Mouse (Mus musculus) cerebellum, postnatal 25 days (tissue): Measurements from ENCODE around the gene Gm48552.

Source experiments
- DNase-seq, 2 experiments: peaks; one replicate each; pipeline ENCODE4 v3.0.0; 2021; ENCODE audit warnings: mixed read lengths in 2 of 2

The Gm48552 gene

DNA sequence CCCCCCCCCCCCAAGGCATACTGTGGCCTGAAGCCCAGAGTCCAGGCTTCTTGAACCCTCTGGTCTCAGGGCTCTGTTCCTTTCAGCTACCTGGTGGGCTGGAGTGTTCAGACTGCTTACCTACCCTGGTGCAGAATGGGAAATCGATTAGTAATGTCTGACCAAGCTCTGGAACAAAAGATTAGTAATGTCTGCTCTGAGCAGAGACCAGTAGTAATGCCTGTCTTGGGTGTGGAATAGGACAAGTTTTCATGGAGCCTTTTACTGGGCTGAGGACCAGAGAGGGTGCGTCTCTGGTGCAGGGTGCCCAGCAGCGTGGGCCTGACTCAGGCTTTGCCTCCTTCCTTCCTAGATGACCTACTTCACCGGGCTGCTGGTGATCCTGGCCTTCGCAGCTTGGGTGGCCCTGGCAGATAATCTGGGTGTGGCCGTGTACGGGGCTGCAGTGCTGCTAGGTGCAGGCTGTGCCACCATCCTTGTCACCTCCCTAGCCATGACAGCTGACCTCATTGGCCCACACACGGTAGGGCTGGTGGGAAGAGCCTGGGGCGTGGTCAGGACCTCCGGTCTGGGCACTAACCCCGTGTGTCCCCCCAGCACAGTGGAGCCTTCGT, 26.4 kb upstream of the Gm48552 start:
- DNase-seq: no peak

GRCm38 (mm10) chr10:81363436-81364346, 25.1 kb upstream of the Gm48552 start:
- peak in 1 of 2 experiments; percentile 47 for DNase-seq

GRCm38 (mm10) chr10:81364666-81365065, 24.1 kb upstream of the Gm48552 start:
- DNase-seq: peak in 1 of 2 experiments; percentile 58

DNA sequence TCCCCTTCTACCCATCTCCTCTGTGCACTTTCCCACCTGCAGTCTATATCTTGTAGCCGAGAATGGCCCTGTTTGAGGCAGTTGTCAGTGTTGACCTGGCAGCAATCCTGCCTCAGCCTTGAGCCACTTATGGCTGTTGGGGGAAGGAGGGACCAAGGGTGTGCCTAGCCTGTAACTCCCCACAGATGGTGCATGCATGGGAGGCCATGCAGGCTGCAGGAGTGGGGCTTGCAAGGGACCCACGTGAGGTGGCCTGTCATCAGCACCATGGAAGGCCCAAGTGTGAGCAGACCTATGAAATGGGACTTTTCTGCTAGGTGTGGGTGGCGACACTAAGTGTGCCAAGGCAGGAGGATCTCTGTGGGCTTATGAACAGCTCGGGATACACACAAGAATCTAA, 23.7 kb upstream of the Gm48552 start:
- peak in 1 of 2 experiments; percentile 52 for DNase-seq

- DNase-seq: peak in 1 of 2 experiments; percentile 51
Observed at GRCm38 (mm10) chr10:81365672-81366476, 22.9 kb upstream of the Gm48552 start, which contains the start of gene 4930404N11Rik. Gene 4930404N11Rik, minus strand, starts transcription at chr10:81365816.

DNA sequence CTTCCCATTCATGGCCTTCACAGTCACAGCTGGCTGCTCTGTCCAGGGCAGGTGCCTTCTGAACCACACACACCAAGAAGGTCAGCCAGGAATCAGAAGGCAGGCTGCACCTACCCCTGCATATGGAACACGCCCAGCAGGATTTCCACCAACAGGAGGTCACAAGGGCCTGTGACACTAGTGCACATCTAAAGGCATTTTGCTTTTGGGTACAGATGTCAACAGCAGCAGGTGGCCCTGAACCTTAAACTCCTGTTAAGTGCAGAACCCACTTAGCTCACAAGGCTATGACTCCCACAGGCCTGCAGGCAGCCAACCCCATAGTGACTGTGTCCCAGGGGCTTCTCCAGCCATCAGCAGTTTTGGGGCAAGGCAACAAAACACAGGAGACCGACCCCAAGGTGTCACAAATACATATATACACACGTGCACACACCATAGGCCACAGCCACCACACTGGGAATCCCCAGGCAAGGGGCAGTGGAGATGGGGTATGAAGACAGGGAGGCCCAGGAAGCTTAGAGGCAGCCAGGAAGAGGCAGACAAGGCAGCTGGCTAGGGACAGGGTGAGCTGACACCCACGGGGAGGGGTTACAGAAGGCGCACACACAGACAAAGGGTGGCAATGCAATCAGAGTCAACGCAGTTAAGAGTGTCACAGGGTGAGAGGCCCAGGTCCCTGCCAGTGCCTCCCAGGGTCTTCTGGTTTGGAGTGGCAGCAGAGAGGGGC, 22.2 kb upstream of the Gm48552 start:
- DNase-seq: no peak

DNA sequence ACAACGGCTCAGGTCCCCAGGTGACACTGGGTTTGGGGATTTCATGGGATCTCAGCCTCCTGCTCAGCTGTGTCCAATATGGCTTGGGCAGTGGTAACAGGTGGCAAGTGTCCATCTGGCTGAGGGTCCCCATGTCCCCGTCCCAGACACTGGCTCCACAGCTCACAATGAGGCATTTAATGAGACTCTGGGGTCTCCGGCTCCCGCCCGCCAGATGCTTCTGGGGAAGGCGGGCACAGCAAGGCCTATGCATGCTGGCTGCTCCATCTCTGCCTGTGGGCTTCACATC, 21.7 kb upstream of the Gm48552 start:
- DNase-seq: no peak

DNA sequence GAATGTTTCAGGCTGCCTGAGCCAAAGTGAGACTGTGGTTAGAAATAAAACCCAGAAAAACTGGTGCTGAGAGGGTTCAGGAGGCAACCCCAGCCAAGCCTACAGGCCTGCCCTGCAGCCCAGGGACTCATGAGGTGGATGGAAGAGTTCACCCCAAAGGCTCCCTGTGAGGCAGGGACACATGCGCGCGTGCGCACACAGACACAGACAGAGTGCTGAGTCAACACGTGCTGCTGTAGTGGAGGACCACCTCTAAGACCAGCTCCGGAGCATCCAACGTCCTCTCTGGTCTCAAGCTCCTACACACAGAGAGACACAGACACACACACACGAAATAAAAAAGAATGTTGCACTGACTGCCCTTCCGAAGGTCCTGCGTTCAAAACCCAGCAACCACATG, 13.5 kb upstream of the Gm48552 start:
- DNase-seq: no peak

GRCm38 (mm10) chr10:81376561-81377361, 12.0 kb upstream of the Gm48552 start:
- DNase-seq: no peak

GRCm38 (mm10) chr10:81377362-81377664, 11.5 kb upstream of the Gm48552 start:
- DNase-seq: no peak

- DNase-seq: no peak
Observed at GRCm38 (mm10) chr10:81377793-81378552, 10.8 kb upstream of the Gm48552 start, which contains the start of gene Fzr1. Gene Fzr1, minus strand, starts transcription at chr10:81378516.

GRCm38 (mm10) chr10:81378553-81379182, 10.1 kb upstream of the Gm48552 start:
- peak; percentile 100 for DNase-seq

DNA sequence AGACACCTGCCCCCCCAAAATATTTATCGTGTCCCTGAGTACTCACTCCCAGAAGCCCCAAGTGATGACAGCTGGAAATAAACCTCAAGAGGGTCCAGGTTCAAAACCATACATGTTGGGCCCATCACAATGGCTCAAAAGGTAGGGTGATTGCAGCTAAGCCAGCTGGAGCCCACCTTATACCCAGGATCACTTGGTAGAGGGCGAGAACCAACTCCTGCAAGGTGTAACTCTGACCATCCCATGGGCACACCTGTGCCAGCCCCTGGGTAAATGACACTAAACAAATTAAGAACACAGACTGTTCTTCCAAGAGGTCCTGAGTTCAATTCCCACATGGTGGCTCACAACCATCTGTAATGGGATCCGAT, 9.6 kb upstream of the Gm48552 start:
- no peak for DNase-seq

DNA sequence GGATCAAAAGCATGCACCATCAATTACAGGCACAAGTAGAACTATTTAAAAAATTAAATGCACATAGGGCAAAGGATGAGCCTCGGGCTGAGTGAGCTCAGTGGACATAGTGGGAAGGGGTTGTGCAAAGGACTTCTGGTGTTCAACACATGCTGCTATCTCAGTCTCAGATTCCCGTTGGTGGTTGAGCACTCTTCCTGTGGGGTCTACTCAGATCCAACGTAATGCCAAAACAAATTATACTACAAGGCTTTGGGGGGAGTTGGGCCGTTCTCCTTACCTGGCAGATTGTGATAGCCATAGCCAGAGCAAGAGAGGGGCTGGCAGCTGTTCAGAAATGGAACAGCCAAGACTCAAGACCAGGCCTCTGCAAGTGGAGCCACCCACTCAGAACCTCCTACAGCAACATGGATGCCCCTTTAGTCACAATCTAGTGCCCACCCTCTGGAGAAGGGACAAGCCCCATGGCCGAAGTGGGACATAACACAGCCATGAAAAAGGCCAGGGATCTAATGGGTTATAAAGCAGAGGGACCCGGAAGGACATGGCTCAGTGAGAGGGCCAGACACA, 8.9 kb upstream of the Gm48552 start:
- DNase-seq: no peak

DNA sequence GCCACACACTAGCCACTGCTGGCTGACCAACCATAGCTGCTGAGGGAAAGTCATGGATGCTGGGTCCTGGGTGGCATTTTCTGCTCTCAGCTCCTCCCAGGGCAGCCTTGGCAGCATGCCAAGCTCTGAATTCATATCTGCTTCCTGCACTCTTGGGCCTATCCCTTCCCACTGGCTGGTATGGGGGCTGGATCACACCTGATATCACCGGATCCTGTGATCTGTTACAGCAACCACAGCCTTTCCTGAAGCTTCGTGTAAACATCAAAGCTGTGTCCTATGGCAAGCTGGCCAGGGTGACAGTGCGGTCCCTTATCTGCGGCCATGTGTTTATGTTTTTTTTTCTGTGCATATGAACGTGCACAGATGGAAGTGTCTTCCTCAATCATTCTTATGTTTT, 6.8 kb upstream of the Gm48552 start:
- DNase-seq: no peak

DNA sequence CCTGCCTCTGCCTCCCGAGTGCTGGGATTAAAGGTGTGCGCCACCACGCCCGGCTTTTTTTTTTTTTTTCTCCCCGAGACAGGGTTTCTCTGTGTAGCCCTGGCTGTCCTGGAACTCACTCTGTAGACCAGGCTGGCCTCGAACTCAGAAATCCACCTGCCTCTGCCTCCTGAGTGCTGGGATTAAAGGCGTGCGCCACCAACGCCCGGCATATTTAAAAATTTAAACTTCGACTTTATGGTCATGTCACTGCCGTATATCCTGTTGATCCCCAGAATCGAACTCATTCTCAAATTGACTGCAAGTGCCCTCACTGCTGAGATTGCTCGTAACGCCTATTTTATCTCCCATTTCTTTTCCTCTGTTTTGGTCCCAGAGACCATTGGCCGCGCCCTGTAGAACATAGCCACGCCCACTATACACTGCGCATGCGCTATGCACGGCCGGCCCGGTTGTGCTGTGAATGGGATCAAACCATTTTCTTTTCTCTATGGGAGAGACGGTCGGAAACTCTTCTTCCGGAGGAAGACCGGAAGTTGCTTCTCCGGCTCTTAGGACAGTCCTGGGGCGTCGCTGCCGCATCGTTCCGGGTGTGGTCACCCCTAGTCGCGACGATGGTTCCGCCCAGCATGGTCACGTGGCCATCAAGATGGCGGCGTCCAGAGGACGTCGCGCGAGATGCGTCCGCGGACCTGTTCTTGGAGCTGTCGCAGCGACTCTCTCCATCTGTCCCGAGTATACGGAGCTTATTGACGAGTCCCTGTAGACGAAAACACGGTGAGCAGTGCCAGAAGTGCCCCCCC, 4.8 kb upstream of the Gm48552 start, which contains the start of the genes Dohh and Gm48551:
TSS of gene Dohh (plus strand) at position 627 of the 803 bp plus-strand sequence.
TSS of gene Gm48551 (plus strand) at position 665 of the 803 bp plus-strand sequence.
- peak; percentile 98 to 100 for DNase-seq

GRCm38 (mm10) chr10:81384605-81384982, 4.2 kb upstream of the Gm48552 start:
- DNase-seq: no peak

DNA sequence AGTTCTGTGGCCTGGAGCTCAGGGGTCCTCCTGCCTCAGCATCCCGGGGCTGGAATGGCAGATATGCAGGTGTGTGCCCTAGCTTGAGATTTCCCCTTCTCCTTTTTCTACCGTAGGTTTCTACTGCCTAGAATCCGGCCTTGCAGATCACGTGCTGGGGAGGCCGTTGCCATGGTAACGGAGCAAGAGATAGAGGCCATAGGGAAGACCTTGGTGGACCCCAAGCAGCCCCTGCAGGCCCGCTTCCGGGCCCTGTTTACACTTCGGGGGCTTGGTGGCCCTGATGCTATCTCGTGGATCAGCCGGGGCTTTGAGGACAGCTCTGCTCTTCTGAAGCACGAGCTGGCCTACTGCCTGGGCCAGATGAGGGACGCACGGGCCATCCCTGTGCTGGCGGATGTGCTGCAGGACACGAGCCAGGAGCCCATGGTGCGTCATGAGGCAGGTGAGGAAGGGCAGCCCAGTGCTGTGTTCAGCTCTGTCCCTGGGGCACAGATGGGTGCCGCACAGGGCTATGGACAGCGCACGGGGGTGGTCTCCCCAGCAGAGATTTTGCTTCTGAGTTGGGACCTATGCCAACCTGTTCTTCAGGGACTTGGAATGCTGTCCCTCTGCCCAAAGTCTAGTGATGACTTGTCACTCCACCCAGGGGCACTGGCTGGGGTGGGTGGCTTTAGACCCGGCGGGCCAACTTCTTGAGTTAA, 3.0 kb upstream of the Gm48552 start:
- no peak for DNase-seq

DNA sequence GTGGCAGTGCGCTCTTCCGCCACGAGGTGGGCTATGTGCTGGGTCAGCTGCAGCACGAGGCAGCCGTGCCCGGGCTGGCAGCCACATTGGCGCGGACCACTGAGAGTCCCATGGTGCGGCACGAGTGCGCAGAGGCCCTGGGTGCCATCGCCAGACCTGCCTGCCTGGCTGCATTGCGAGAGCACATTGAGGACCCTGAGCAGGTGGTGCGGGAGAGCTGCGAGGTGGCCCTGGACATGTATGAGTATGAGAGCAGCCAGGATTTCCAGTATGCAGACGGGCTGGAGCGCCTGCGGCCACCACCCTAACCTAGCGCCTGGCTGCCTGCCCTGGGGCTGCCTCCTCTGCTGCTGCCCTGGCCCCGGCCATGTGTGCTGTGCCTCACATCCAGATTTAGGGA, 1.1 kb upstream of the Gm48552 start:
- no peak for DNase-seq
